Mouse (Mus musculus) CH12.LX (cell line): ENCODE measurements around the gene AI854703. TPM values are rescaled to one million over a fixed set of nuclear protein-coding genes. Genes with fewer than 3 reads are reported as not detected.

Experiments used
- DNase-seq: peaks from one replicate; pipeline ENCODE4 v3.0.0-alpha.2; 2013; ENCODE audit errors: extremely low read depth
- H3K27ac ChIP-seq: 2 replicates; pipeline ENCODE4 v1.5.1; 2012; ENCODE audit warnings: low read depth, mild to moderate bottlenecking, control low read depth, moderate library complexity; ENCODE audit not compliant: insufficient read depth
- H3K27me3 ChIP-seq: replicated peaks from 2 replicates; pipeline ENCODE3; 2012; ENCODE audit warnings: inconsistent platforms
- H3K36me3 ChIP-seq, 2 experiments: replicated peaks in 1 of 2; 2 replicates each; pipeline versions ENCODE3 to v1.6.1; 2012; ENCODE audit warnings: inconsistent platforms in 1 of 2, low read length in 1 of 2, mild to moderate bottlenecking in 1 of 2, mixed read lengths in 1 of 2, moderate library complexity in 1 of 2; ENCODE audit not compliant: control insufficient read depth in 1 of 2, insufficient read depth in 1 of 2
- H3K4me1 ChIP-seq, 2 experiments: 2 replicates each; pipeline ENCODE4 v1.6.1; 2012; ENCODE audit warnings: inconsistent platforms in 1 of 2, moderate library complexity in 1 of 2; ENCODE audit not compliant: insufficient read depth in 2 of 2, control insufficient read depth in 1 of 2
- H3K4me2 ChIP-seq: 2 replicates; pipeline ENCODE4 v1.6.1; 2012; ENCODE audit warnings: low read depth, mild to moderate bottlenecking, control low read depth; ENCODE audit not compliant: poor library complexity, insufficient read depth, severe bottlenecking
- H3K4me3 ChIP-seq, 3 experiments: fragments of 150-350 bp in 1 of 3; sonication (generic) in 1 of 3; replicated peaks in 1 of 3; 2 replicates each; pipeline versions ENCODE3 to v1.5.1; 2011 to 2012; ENCODE audit warnings: low read depth in 2 of 3, low read length in 2 of 3, mild to moderate bottlenecking in 2 of 3, moderate library complexity in 2 of 3, control low read depth in 1 of 3, improper control_type of control experiment in 1 of 3, inconsistent platforms in 1 of 3, mixed read lengths in 1 of 3; ENCODE audit not compliant: poor library complexity in 1 of 3
- H3K79me2 ChIP-seq: replicated peaks from 2 replicates; pipeline ENCODE4 v1.6.1; 2012; ENCODE audit warnings: mild to moderate bottlenecking, moderate library complexity; ENCODE audit not compliant: control insufficient read depth, poor library complexity, insufficient read depth, severe bottlenecking; ENCODE audit errors: extremely low read depth
- H3K9ac ChIP-seq: 2 replicates; pipeline ENCODE4 v1.6.1; 2012; ENCODE audit warnings: low read depth, mild to moderate bottlenecking, control low read depth, moderate library complexity; ENCODE audit not compliant: insufficient read depth
- H3K9me3 ChIP-seq: replicated peaks from 2 replicates; pipeline ENCODE3; 2012; ENCODE audit warnings: low read length, inconsistent platforms, mixed read lengths
- BHLHE40 ChIP-seq: IDR thresholded peaks from 2 replicates; pipeline ENCODE4 v1.6.1; 2011; ENCODE audit warnings: mild to moderate bottlenecking, low read depth, low read length, improper control_type of control experiment
- CHD1 ChIP-seq: IDR thresholded peaks from 2 replicates; pipeline ENCODE4 v1.6.1; 2012; ENCODE audit warnings: low read depth, low read length, improper control_type of control experiment, inconsistent platforms
- CHD2 ChIP-seq: IDR thresholded peaks from 2 replicates; pipeline ENCODE4 v1.6.1; 2011; ENCODE audit warnings: low read length, improper control_type of control experiment
- CTCF ChIP-seq, 2 experiments: IDR thresholded peaks in 1 of 2; conservative IDR thresholded peaks in 1 of 2; 2 replicates each; pipeline ENCODE4 v1.5.1; 2011 to 2012; ENCODE audit warnings: low read depth in 2 of 2, low read length in 2 of 2, improper control_type of control experiment in 1 of 2, inconsistent platforms in 1 of 2, mild to moderate bottlenecking in 1 of 2, moderate library complexity in 1 of 2
- EP300 ChIP-seq: IDR thresholded peaks from 2 replicates; pipeline ENCODE4 v1.6.1; 2011; ENCODE audit warnings: low read length, improper control_type of control experiment
- ETS1 ChIP-seq: conservative IDR thresholded peaks from 2 replicates; pipeline ENCODE4 v1.6.1; 2012; ENCODE audit warnings: low read depth, mild to moderate bottlenecking, inconsistent platforms, low read length, improper control_type of control experiment, moderate library complexity
- GABPA ChIP-seq: IDR thresholded peaks from 2 replicates; pipeline ENCODE4 v1.6.1; 2012; ENCODE audit warnings: low read depth, low read length, improper control_type of control experiment, inconsistent platforms; ENCODE audit not compliant: insufficient replicate concordance
- JUN ChIP-seq: IDR thresholded peaks from 2 replicates; pipeline ENCODE4 v1.6.1; 2011; ENCODE audit warnings: low read depth, mild to moderate bottlenecking, low read length, improper control_type of control experiment, moderate library complexity; ENCODE audit not compliant: insufficient read depth
- JUND ChIP-seq: conservative IDR thresholded peaks from 2 replicates; pipeline ENCODE4 v1.6.1; 2011; ENCODE audit warnings: low read depth, low read length, improper control_type of control experiment
- MAX ChIP-seq: IDR thresholded peaks from 2 replicates; pipeline ENCODE4 v1.6.1; 2011; ENCODE audit warnings: low read length, improper control_type of control experiment
- MXI1 ChIP-seq: IDR thresholded peaks from 2 replicates; pipeline ENCODE4 v1.6.1; 2011; ENCODE audit warnings: mild to moderate bottlenecking, low read depth, low read length, improper control_type of control experiment
- PAX5 ChIP-seq: IDR thresholded peaks from 2 replicates; pipeline ENCODE4 v1.6.1; 2012; ENCODE audit warnings: low read length, inconsistent platforms, mixed read lengths
- POLR2A ChIP-seq: IDR thresholded peaks from 2 replicates; pipeline ENCODE4 v1.6.1; 2011; ENCODE audit warnings: low read depth, mild to moderate bottlenecking, improper control_type of control experiment, low read length
- POLR2AphosphoS2 ChIP-seq: IDR thresholded peaks from 2 replicates; pipeline ENCODE4 v1.6.1; 2011; ENCODE audit warnings: low read depth, low read length, improper control_type of control experiment
- RAD21 ChIP-seq: IDR thresholded peaks from 2 replicates; pipeline ENCODE4 v1.6.1; 2011; ENCODE audit warnings: low read depth, mild to moderate bottlenecking, low read length, improper control_type of control experiment, moderate library complexity
- RCOR1 ChIP-seq: conservative IDR thresholded peaks from 2 replicates; pipeline ENCODE4 v1.6.1; 2012; ENCODE audit warnings: low read depth, mild to moderate bottlenecking, inconsistent platforms, low read length, improper control_type of control experiment
- SMC3 ChIP-seq: IDR thresholded peaks from 2 replicates; pipeline ENCODE4 v1.6.1; 2011; ENCODE audit warnings: low read depth, low read length, improper control_type of control experiment
- USF1 ChIP-seq: IDR thresholded peaks from 2 replicates; pipeline ENCODE4 v1.6.1; 2014; ENCODE audit warnings: low read depth, mild to moderate bottlenecking, inconsistent platforms, low read length, improper control_type of control experiment
- USF2 ChIP-seq: conservative IDR thresholded peaks from 2 replicates; pipeline ENCODE4 v1.6.1; 2011; ENCODE audit warnings: low read depth, low read length, improper control_type of control experiment
- ZC3H11A ChIP-seq: IDR thresholded peaks from 2 replicates; pipeline ENCODE4 v1.6.1; 2012; ENCODE audit warnings: low read depth, mild to moderate bottlenecking, inconsistent platforms, low read length, improper control_type of control experiment
- ZNF384 ChIP-seq: IDR thresholded peaks from 2 replicates; pipeline ENCODE4 v1.6.1; 2012; ENCODE audit warnings: low read depth, low read length, improper control_type of control experiment, inconsistent platforms
- dilution Hi-C: fragments of 300-500 bp; cut with MboI; formaldehyde crosslinking; loops from 2 replicates; pipeline ENCODE4 v1.14.3; 2020; ENCODE audit warnings: low sequenced_read_pairs; ENCODE audit not compliant: extremely low pct_unique_long_range_greater_than_20kb, extremely low pct_ligation_motif_present
- in situ Hi-C: fragments of 300-500 bp; cut with MboI; formaldehyde crosslinking; loops from 3 replicates; pipeline ENCODE4 v1.14.3; 2019; ENCODE audit warnings: low sequenced_read_pairs, low pct_ligation_motif_present, low pct_unique_long_range_greater_than_20kb, mixed read lengths
- polyA plus RNA-seq: library from polyadenylated mRNA; unstranded; fragments of >175 nt; gene quantifications from 2 replicates; pipeline ENCODE4 v1.2.1, GENCODE M21; 2012; ENCODE audit warnings: low read depth; ENCODE audit not compliant: insufficient read length
- total RNA-seq, 2 experiments: library from RNA; depleted of rRNA; stranded (reverse); fragments of 300-350 nt in 1 of 2; fragments of >200 nt in 1 of 2; gene quantifications; 2 replicates each; pipeline ENCODE4 v1.2.3; 2012 to 2014

Gene AI854703
- total and polyA plus RNA-seq, 3 experiments: 2.1 to 5.3 (median 4.8) TPM

GRCm38 (mm10) chr6:48609512-48609911 lies 17.1 kb upstream of the AI854703 start:
- Histone ChIP-seq H3K27ac (no peak overlapping the region), H3K36me3 (peaks cover 10 to 58% of the 10 kb centered on the region in 2 experiments), H3K4me2 (no peak overlapping the region), H3K4me3 (no peak overlapping the region), H3K9me3 (no peaks in the 10 kb centered on the region), H3K9ac (no peak overlapping the region), H3K27me3 (no peaks in the 10 kb centered on the region), H3K4me1 (peaks cover 0 to 12% of the 10 kb centered on the region in 2 experiments; a peak in 1 of 4 replicates), H3K79me2 (no peaks in the 10 kb centered on the region)
- no peak for TF ChIP-seq RAD21
- no peak for TF ChIP-seq GABPA
- no peak for TF ChIP-seq MXI1
- TF ChIP-seq CHD1: no peak
- no peak for TF ChIP-seq JUND
- TF ChIP-seq POLR2AphosphoS2: no peak
- no peak for TF ChIP-seq USF1
- no peak for TF ChIP-seq BHLHE40
- no peak for TF ChIP-seq RCOR1
- TF ChIP-seq CHD2: no peak
- TF ChIP-seq MAX: no peak
- TF ChIP-seq ZC3H11A: no peak
- TF ChIP-seq USF2: no peak
- TF ChIP-seq EP300: no peak
- TF ChIP-seq ETS1: no peak
- no peak for DNase-seq
- dilution Hi-C loops (no loop called here), in situ Hi-C loops (no loop called here)

DNA sequence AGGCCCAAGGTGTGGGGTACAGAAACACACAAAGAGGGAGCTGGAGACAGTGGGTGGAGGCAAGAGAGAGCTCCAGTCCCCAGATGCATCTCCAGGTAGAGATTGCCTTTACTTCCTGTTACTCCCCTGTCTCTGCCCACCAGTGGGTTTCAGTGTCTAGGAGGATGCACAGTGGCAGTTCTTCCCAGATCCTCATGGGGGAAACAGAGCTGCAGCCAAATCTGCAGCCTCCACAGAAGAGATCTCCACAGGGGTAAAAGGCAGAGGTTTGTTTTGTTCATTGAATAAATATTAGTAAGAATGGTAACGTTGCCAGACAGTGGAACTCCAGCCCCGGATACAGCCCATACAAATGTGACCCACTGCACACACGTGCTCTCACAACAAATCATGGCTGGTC lies 15.9 kb upstream of the AI854703 start:
- no peak overlapping the region for H3K9ac ChIP-seq
- H3K4me1 ChIP-seq: peaks cover 0 to 12% of the 10 kb centered on the region in 2 experiments; a peak in 1 of 4 replicates
- H3K4me2 ChIP-seq: no peak overlapping the region
- in situ Hi-C loops: no loop called here
- no peaks in the 10 kb centered on the region for H3K9me3 ChIP-seq
- no peaks in the 10 kb centered on the region for H3K79me2 ChIP-seq
- TF ChIP-seq POLR2A: no peak
- no peak for TF ChIP-seq JUN
- TF ChIP-seq ZNF384: no peak
- TF ChIP-seq CHD1: no peak
- 0 out of 4 replicates have a peak, but pooled peaks of 1 of the 2 experiments have one; percentile 7 for TF ChIP-seq CTCF (conservative IDR thresholded peaks at IDR 0.05 in 1 of 2, IDR thresholded peaks at IDR 0.05 in 1 of 2; ENCODE audit: low read depth in 2 of 2, low read length in 2 of 2)
- no peak for TF ChIP-seq SMC3
- no peak for TF ChIP-seq PAX5
- TF ChIP-seq RAD21: peak; percentile 0
- TF ChIP-seq, all 38 proteins: peak for 2
- no peaks in the 10 kb centered on the region for H3K27me3 ChIP-seq
- dilution Hi-C loops: no loop called here
- peaks cover 13 to 63% of the 10 kb centered on the region in 2 experiments for H3K36me3 ChIP-seq
- no peak for DNase-seq
- H3K4me3 ChIP-seq: no peak overlapping the region
- no peak overlapping the region for H3K27ac ChIP-seq
